Mouse (Mus musculus) embryo, embryonic 10 days (tissue): Measurements from ENCODE around the gene Sh3bp4.

ENCODE experiments used
- DNase-seq: peaks from one replicate; pipeline ENCODE4 v3.0.0-alpha.2; 2015; ENCODE audit warnings: low spot score

Gene Sh3bp4

DNA sequence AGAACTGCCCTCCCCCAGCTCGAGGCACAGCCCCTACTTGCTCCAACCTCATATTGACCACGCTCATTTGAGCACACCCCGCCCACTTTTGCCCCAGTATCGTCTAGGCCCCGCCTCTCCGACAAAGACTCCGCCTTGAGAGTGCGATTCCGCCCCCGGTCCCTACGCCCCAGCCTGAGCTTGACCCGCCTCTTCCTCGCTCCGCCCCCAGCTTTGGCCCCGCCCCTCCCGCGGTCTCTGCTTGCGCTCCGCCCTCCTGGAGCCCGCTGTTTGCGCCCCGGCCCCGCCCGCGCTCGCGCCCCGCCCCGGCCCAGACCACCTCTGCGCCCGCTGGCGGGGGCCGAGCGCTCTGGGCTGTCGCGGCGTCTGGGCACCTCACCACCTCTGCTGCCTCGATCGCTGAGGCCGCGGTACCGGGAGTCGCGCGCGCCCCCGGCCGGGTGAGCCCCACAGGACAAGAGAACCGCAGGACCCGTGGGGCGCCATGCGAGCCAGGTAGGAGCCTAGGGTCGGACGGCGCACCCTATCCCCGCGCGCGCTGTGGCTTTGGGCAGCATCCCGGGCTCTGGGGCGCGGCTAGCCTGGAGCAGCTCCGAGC lies at the start of gene Sh3bp4:
Gene Sh3bp4, plus strand, starts transcription at position 313 of the 598 bp plus-strand sequence.
- peak; percentile 99 for DNase-seq

GRCm38 (mm10) chr1:89022997-89023396 lies 47.2 kb upstream of the Sh3bp4 start:
- DNase-seq: no peak

DNA sequence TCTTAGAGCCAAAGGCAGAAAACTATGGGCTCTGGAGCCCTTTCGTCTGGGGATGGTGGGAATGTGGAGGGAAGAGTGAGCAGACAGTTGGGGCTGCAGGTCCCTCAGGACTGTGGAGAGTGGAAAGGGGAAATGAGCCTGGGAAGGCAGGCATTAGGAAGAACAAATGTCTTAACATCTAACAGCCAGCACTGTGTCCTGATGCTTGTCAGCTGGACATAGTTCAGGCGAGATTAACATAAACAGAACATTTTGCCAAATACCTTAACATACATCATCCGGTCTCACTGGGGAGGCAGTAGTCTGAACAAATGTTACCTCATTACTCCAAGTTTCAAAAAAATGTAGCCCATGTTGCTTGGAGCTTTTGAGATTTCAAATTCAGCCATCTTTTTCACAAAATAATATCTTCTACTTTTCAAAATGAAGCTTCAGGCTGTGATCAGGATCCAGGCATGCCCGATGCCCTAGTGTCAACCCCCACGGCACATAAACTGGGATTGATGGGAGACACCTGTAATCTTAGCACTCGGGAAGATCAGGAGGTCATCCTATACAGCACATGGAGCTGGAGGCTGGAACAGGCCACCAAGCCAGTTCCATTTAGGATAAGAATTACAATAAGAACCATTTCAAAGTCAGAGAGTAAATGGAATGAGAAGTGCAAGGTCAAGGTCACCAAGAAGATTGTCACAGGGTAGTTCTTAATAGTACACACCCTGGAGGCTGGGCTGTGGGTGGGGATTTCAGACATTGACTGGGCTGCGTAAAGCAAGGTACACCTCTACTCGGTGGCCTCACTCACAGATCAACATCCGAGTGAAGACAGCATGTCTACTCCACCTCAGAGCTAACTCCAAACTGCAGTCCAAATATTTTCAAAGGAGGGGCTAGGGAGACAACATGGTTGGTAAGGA lies 45.3 kb upstream of the Sh3bp4 start:
- no peak for DNase-seq

- no peak for DNase-seq
Measured at GRCm38 (mm10) chr1:89026040-89026439, 44.2 kb upstream of the Sh3bp4 start.

DNA sequence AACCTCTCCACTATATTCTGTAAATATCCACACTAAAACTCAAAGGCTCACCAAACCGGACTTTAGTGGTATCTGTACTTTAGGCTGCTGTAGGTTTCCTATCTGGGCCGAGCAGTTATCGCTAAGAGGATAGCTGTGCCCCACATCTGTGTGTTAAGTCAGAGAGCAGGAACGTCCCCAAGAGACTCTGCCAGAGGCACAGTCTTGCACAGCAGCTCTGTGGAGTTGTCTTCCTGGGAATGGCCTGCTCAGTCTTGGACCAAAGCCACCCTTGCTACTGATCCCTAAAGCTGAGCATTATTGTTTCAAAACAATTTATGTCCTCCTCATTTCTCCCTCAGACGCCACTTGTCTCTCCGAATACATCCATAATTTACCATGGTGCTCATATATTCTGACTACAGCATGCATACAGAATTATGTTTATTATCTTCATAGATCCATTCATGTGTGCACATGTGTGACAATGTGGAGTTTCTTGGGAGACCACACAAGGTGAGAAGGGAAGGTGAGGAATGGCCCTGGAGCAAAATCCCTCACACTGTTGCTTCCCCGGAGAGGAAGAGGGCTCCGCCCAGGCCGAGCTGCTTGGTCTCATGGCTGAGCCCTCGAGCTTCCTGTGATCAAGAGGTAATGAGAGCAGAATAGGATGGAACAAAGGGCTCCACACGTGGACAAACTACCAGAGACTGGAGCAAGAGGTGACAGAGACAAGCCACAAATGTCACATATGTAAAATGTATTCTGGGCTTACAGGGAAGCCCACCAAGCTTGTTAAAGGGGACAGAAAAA lies 40.9 kb upstream of the Sh3bp4 start:
- no peak for DNase-seq

DNA sequence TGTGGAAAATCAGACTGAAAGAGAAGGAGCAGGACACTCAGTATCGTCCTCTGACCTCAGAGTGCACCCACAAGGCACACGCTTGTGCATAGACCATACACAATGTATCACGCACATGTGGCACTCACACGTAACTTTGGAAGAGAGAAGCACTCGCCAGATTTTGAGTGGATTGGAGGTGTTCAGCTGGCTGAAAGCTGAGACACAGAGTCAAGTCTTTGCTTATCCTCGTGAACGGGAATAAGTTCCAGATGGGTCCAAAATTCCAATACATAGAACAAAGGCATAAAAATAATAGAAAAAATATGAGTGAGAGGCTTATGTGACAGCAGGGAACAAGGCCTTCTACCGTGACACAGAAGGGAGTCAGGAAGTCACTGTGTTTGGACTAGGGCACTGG lies 36.6 kb upstream of the Sh3bp4 start:
- DNase-seq: no peak

DNA sequence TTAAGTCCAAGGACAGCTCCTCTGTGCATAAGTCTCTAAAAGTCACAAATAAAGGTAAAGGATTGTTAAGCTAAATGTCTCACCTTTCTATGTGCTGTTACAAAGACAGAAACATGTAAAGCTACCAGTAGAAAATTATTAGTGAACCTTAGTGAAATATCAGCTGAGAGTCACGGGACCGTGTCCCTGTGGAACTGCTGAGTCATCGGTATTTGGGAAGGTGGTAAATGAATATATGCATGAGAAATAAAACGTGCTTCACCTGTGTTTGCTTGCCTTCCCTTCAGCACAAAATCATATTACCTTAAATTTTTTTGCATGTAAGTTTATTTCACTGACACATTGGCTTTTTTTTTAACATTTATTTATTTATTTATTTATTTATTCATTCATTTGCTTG lies 36.2 kb upstream of the Sh3bp4 start:
- DNase-seq: no peak

DNA sequence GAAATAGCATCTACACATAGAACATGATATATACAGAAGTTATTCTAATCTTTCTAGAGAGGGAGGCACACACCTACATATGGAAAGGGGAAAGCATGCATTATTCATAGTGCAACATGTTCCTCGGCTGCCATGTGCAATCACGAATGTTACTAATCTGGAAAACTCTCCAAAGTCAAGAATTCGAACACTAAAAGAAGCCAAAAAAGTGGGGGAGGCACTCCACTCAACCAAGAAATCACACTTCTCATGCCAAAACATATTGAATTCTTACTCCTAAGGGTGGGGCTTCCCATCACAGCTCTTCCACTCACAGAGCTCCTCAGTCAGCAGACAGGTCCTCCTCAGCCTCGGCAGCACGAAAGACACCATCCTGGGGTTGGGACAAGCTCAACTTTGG lies 35.1 kb upstream of the Sh3bp4 start:
- no peak for DNase-seq

- DNase-seq: no peak
Measured at GRCm38 (mm10) chr1:89039836-89040235, 30.4 kb upstream of the Sh3bp4 start.

DNA sequence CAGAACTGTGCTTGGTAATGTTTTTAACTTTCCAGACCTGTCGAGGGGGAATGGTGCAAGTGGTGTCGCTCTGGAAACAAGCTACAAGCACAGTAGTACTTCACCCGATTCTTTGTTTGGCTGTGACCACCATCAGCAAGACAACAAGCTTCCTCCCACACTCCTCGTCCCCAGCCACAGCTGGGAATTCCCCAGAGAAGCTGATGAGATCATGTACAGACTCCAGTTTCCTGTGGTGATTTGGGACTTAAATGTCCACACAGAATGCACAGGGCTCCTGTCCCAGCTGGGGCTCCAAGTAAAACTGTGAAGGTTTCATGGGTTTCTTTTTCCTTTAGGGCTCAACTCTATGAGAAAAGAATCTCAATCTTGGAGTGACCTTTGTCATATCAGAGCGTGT lies 28.9 kb upstream of the Sh3bp4 start:
- no peak for DNase-seq

DNA sequence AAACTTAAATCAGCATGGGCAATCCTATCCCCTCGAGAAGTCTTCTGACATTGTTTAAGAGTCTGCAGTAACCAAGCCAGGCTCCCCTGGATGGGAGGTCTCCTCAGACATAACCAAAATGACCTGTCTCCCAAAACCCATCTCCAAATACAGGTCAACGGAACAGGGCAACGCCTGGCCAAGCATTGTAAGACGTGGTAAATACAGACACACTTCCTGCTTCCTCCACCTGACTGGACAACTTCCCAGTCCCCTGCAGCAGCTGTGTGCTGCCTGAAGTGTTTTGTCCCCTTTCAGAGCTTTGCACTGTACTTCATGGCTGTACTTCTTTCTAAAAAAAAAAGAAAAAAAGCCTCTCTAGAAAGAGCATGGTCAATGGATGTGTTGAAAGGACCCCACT lies 28.1 kb upstream of the Sh3bp4 start:
- no peak for DNase-seq

DNA sequence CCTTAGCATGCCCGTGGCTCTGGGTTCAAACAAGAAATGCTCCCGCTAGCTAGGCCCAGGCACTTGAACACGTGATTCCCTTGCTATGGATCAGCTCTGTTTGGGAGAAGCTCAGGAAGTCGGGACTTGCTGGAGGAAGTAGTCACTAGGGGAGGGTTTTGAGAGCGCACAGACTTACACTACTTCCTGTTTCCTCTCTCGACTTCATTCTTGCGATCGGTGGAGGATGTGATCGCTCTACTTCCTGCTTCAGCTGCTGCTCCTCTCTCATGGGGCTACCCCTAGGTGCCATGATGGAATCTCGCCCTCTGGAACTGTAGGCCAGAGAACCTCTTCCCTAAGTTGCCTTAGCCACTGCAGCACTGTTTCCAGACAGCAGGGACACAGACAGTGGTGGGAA lies 27.3 kb upstream of the Sh3bp4 start:
- no peak for DNase-seq

- no peak for DNase-seq
Measured at GRCm38 (mm10) chr1:89045403-89045802, 24.8 kb upstream of the Sh3bp4 start.

DNA sequence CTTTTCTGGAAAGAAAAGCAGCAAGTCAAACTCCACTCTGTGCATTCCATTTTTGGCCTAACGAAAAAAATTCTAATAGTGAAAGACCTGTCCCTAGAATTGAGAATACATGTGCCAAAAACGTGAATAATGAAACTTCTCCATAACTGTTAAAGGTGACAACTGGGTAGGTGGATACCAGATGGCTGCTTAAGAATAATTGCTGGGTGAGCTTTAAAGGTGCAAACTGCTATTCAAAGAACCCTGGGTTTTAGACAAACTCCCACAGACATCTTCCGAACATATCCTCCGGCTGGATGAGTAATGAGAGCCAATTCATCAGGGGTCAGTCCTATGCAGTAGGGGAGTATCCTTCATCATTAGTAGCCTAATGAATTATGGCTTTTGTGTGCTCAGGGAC lies 20.7 kb upstream of the Sh3bp4 start:
- no peak for DNase-seq

DNA sequence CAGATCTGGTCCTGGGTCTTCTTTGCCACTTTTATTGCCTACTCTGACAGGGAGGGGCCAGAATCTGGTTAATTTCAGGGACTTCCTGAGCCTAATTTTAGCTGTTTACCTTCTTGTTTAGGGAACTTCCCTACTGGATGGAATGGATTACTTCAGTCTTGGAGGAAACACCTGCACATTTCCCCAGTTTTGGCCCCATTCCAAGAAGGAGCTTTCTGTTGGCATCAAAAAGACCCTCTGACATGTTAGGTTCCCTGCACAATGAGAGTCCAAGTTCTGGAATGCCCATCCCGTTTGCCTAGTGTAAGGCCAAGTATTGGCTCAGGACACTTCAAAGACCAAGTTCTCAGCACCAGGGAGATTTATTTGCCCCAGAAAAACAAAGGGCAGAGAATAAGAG lies 14.0 kb upstream of the Sh3bp4 start:
- DNase-seq: no peak

- no peak for DNase-seq
Measured at GRCm38 (mm10) chr1:89057430-89057829, 12.8 kb upstream of the Sh3bp4 start.

DNA sequence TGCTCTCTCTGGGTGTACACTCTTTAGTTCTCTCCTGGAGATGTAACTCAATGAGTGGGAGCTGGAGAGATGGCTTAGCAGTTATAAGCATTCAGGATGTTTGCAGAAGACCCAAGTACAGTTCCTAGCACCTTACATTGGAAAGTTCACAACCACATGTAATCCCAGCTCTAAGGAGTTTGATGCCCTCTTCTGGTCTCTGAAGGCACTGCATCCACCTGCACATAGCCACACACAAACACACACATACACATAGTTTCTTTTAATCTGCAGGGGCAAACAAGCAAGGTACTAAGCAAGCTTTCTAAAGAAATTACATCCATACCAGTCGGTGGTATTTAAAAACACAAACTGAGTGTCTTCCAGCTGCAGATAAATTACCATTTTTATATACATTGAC lies 12.2 kb upstream of the Sh3bp4 start:
- no peak for DNase-seq

DNA sequence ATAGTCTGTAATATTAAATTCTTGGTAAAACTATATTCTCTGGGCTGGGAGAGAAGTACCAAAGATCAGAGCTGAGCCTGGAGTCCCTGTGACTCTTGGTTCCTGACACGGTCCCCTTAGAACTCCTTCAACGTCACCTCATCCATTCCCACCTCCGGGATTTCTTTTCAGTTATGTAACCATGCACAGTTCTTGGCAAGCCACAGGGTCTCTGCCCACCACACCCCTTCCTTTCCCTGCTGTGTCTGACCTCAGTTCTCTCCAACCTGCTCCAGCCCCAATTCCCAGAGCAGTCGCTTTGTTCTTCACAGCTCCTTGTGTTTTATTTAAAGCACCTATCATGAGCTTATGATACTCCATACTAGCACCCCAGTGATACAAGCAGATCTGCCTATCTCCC lies 7.2 kb upstream of the Sh3bp4 start:
- no peak for DNase-seq

DNA sequence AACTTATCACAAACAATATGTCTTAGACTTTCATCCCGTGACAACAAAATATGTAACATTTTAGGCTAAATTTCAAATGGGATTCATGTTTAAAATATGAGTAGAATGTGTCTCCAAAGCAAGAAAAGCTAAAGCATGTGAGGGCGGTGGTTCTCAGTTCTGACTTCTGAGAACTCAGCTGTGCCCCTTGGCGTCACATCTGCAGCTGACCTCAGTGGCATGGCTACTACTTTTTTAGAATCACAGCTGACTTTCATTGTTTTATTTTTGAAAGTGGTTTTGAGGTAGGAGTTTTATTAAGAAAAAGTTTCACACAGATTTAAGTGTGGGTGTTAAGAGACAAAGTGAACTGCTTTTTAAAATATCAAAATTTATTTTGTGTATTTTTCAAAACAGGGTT lies 6.4 kb upstream of the Sh3bp4 start:
- no peak for DNase-seq

DNA sequence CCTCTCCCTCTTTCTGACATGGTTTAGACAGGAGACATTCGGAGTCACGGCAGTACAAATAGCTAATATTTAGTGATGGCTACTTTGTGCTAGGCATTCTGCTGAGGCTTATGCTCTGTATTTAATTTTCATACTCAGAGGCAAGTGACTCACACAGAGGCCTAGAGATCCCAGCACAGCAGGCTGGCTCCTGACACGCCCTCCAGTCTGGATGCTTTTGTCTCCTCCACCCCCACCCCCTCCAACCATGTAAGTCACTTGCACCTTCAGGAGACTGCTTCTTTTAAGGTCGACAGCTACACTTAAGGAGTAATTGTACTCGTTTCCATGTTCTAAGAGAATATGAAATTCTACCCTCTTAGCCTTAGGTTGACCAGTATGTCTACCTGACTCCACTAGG lies 1.4 kb upstream of the Sh3bp4 start:
- no peak for DNase-seq

DNA sequence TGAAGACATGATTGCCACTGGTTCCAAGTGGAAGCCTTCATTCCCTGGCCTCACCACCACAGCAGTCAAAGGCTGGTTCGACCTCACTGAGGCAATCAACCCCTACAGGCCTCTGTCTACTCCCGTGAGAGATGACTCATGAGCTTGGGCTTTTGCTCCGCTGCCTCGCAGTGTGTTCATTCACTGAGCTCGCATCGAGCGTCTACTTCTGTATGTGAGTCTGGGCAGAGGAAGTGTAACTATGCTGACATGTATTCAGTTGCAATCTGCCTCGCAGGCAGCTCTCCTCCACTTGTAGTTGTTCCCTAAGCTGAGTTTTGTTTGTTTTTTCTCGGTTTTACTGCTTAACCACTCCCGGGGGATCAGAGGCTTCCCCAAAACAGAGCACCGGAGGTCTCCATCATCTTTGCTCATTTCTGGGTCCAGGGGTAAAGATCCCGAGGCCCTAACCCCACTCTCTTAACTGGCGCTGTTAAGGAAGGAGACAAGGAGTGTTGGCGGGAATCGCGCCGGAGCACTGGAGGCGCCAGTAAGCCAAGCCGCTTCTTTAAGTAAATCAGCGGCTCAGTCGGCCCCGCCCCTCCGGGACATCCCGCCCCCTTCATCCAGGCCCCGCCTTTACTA lies 624 bp upstream of the Sh3bp4 start:
- peak; percentile 64 for DNase-seq

DNA sequence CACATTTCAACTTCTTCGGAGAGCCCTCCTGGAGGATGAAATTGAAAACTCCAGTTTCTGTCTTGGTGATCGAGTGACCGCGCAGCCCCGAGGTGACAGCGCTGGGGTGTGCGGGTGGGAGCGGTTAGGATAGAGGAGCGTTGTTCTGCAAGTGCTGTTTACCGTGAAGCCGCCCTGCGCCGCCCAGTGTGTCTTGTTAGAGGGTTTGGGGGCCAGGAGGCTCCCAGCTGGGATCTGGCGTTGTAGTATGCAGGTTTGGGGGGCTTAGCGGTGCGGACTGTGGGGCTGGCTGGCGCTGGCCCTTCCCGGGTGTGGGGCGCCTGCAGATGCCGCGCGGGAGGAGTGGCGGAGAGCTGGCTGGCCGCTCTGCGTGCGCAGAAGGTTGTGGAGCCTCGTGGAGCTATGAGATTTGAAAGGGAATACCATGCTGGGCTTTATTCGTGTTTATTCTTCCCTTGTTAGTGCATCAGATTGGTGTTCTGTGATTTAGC lies 701 bp downstream of the Sh3bp4 start:
- DNase-seq: peak; percentile 70
